Mouse (Mus musculus): ENCODE measurements around the gene Akap6.

Akap6 gene

GRCm38 (mm10) chr12:52849297-52849696 is 150.1 kb downstream of the Akap6 start:
- DNase-seq (ENCODE audit: low spot score) = no peak

GRCm38 (mm10) chr12:52850332-52851036 is 151.3 kb downstream of the Akap6 start:
- DNase-seq (ENCODE audit: low spot score) = no peak

- no peak for DNase-seq (ENCODE audit: low spot score)
Observed at GRCm38 (mm10) chr12:52851221-52851620, 152.0 kb downstream of the Akap6 start.

GRCm38 (mm10) chr12:52854236-52854679 is 155.1 kb downstream of the Akap6 start:
- no peak for DNase-seq (ENCODE audit: low spot score)

- DNase-seq (ENCODE audit: low spot score) = no peak
Observed at GRCm38 (mm10) chr12:52856104-52856503, 156.9 kb downstream of the Akap6 start.

GRCm38 (mm10) chr12:52857306-52857705 is 158.1 kb downstream of the Akap6 start:
- no peak for DNase-seq (ENCODE audit: low spot score)

GRCm38 (mm10) chr12:52861922-52862321 is 162.7 kb downstream of the Akap6 start:
- DNase-seq (ENCODE audit: low spot score) = no peak

GRCm38 (mm10) chr12:52868000-52868624 is 168.9 kb downstream of the Akap6 start:
- no peak for DNase-seq (ENCODE audit: low spot score)

GRCm38 (mm10) chr12:52871604-52872003 is 172.4 kb downstream of the Akap6 start:
- no peak for DNase-seq (ENCODE audit: low spot score)

GRCm38 (mm10) chr12:52874332-52874923 is 175.2 kb downstream of the Akap6 start:
- no peak for DNase-seq (ENCODE audit: low spot score)

- DNase-seq (ENCODE audit: low spot score) = no peak
Observed at GRCm38 (mm10) chr12:52876065-52876464, 176.9 kb downstream of the Akap6 start.

- DNase-seq (ENCODE audit: low spot score) = no peak
Observed at GRCm38 (mm10) chr12:52876978-52877769, 178.0 kb downstream of the Akap6 start.

- DNase-seq (ENCODE audit: low spot score) = no peak
Observed at GRCm38 (mm10) chr12:52879324-52879723, 180.1 kb downstream of the Akap6 start.

GRCm38 (mm10) chr12:52892519-52892918 is 193.3 kb downstream of the Akap6 start:
- no peak for DNase-seq (ENCODE audit: low spot score)

- DNase-seq (ENCODE audit: low spot score) = no peak
Observed at GRCm38 (mm10) chr12:52893656-52894405, 194.6 kb downstream of the Akap6 start.

GRCm38 (mm10) chr12:52895672-52896460 is 196.7 kb downstream of the Akap6 start:
- peak; percentile 46 for DNase-seq (ENCODE audit: low spot score)

- no peak for DNase-seq (ENCODE audit: low spot score)
Observed at GRCm38 (mm10) chr12:52896785-52897184, 197.6 kb downstream of the Akap6 start.

- no peak for DNase-seq (ENCODE audit: low spot score)
Observed at GRCm38 (mm10) chr12:52898130-52898529, 198.9 kb downstream of the Akap6 start.

- no peak for DNase-seq (ENCODE audit: low spot score)
Observed at GRCm38 (mm10) chr12:52904046-52904445, 204.9 kb downstream of the Akap6 start.

- DNase-seq (ENCODE audit: low spot score) = no peak
Observed at GRCm38 (mm10) chr12:52908448-52909066, 209.4 kb downstream of the Akap6 start.
